Mouse (Mus musculus) Muller cell, postnatal 12 days (primary cell): Measurements from ENCODE around the gene Tspan14.

ENCODE experiments used
- DNase-seq: peaks from one replicate; pipeline ENCODE4 v3.0.0-alpha.2; 2015; ENCODE audit errors: inconsistent ontology term

Tspan14 gene

DNA sequence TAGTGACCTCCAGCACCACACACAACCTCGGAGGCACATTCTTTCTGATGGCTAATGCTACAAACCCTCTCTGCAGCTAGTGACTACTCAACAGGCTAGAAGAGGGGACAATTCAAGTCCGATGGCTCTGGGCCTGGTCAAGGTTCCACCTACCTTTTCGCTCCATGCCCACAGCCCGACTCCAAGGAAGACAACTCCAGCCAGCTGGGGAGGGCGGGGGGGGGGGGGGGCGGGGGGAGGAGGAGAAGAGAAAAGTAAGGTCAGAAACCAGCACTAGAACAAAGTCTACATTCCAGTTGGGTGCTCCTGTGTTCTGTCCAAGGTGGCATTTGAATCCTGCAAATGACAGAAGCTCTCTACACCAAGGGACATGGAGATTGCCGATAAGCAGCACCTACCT is 48.1 kb downstream of the Tspan14 start:
- DNase-seq: no peak

DNA sequence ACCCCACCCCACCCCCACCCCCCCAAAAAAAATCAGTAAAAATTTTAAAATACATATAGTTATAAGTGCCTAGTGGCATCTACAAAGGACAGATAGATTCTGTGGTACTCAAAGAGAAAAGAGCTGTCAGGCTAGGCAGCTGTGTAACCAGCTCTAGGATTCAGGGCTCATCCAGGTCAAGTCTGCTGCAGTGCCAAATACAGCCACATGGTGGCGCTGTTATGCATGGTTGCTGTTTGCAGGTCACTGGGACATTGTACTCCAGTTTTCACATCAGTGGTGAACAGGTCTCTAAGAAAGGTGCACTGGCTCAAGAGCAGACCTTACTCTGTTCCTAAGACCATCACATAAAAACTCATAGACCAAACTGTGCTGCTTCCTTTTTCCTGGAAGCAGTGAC is 49.0 kb downstream of the Tspan14 start:
- peak; percentile 65 for DNase-seq

DNA sequence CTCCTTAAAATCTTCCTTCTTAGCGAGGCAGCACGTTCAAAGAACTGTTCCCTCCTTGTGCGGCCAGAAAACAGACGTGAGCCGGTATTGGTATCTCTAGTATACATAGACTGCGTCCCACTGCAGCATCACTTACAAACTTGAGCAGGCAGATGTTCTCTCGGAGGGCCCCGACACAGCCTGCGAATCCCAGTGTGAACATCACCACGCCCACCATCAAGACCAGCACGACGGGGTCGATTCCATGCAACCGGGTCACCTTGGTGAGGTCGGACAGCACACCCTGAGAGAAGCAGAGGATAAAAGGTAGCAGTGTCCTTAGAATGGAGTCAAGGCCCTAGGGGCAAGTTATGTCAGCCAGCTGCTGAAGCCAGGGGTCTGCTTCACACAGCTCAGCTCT is 49.9 kb downstream of the Tspan14 start:
- no peak for DNase-seq

DNA sequence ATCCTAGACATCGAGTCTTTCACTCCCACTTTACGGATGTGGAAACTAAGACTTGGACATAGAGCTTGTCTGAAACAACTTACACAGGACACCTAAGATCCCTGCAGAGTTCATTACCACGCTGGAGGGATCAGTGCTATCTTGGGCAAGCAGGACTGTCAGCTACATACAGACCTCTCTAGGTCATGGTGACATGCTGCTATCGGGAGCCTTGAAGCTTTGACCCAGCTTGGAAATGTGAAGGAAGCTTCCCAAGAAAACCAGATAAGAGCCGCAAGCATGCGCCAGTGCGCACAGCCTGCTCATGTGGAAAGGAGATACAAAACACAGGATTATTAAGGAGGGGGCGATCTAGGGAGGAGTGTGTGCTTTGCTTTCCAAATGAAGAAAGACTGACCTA is 50.8 kb downstream of the Tspan14 start:
- DNase-seq: no peak

DNA sequence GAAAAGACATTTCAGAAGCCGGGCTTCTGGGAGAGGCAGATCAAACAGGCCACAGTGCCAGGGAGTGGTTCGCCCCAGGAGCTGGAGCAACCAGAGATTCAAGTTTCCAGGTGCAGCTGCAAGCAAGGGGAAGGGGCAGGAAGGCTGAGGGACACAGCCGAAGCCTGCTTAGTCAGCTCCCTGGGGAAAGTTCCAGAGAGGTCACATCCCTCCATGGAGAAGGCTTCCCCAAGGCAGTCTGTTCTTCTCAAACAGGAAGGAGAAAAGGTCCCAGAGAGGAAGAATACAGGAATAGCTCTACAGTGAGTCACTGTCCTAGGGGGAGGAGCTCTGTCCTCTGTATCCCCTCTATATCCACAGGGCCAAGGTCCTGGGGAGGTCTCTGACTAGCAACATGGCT is 51.9 kb downstream of the Tspan14 start:
- DNase-seq: peak; percentile 31

DNA sequence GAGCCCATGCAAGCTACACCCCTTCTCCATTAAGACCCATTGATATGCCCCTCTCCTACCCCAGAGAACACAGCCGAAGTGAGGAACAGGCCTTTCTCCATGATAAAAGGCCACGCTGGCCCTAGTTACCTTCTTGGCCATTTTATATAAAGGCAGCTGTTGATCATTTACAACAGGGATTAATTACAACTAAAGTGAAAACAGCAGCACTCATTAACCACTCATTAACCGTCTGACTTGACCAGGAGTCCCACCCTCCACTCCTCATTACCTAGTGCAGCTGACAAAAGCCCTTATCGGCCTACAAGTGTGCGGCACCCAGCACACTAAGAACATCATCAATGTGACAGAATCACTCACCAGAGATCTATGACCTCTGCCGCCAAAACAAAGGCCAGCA is 52.9 kb downstream of the Tspan14 start:
- no peak for DNase-seq

DNA sequence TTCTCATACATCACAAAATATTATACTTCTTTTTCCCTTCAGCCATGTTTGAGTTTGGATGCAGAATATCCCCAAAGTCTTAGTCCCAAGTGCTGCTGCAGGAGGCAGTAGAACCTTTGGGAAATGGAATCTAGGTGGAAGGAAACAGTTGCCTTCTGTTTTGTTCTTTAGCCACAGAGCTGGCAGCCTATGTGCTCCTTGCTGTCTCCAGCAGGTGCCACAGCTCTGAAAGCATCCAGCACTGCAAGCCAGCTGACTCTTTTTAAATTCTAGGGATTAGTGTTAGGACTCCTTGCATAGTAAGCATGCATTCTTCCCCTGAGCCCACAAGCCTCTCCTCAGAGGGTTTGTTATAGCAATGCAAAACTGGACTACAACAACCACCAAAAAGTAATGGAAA is 55.1 kb downstream of the Tspan14 start:
- no peak for DNase-seq

DNA sequence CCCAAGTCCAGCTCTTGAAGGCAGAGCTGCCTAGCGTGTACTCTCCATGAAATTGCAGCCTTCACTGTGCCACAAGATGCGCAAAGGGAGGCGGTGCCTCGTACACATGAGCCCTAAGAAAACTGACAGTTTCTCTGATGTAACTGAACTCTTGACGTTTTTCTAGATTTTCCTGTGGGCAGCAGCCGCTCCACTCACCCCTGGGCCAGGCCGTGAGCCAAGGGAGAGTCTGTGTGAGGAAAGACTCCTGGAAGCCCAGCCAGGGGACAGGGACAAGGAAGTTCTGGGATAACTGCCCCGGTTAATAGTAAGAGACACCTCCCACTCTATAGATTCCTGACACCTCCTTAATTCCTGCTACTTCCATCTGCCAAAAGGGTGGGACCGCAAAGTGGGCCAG is 57.8 kb downstream of the Tspan14 start:
- DNase-seq: no peak

DNA sequence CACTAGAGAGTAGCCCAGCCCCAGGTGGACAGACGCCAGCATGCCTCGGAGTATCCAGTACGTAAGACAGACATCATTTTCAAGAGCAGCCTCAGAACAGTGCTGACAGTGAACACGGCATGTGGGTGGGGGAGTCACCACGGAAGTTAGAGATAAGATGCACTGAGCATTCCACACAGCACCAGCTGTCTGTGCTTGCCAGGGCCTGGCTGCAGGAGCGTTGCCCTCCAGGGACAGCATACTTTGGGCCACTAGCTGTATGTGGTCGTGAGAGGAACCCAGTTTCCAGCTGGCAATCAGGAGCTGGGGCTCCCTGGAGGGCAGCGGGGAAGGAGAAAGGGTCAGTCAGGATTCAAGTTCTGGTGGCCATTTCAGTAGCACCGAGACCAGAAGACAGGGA is 59.8 kb downstream of the Tspan14 start:
- no peak for DNase-seq

DNA sequence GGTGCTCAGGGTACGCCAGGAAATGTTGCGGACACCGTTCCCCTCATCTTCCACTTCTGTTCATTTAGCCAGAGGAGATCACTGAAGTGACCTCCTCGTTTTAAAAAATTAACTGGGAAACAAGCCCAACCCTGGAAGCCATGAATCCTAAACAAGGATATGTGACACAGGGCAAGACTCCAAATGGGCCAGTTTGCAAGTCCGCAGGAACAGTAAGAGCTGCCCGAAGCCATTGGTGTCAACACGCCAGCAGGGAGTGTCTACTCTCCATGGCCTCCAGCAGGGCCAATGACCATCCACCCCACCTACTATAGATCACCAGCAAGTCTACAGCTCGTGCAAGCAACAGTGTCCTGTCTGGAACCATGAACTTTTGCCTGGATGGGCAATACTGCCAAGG is 60.8 kb downstream of the Tspan14 start:
- no peak for DNase-seq

DNA sequence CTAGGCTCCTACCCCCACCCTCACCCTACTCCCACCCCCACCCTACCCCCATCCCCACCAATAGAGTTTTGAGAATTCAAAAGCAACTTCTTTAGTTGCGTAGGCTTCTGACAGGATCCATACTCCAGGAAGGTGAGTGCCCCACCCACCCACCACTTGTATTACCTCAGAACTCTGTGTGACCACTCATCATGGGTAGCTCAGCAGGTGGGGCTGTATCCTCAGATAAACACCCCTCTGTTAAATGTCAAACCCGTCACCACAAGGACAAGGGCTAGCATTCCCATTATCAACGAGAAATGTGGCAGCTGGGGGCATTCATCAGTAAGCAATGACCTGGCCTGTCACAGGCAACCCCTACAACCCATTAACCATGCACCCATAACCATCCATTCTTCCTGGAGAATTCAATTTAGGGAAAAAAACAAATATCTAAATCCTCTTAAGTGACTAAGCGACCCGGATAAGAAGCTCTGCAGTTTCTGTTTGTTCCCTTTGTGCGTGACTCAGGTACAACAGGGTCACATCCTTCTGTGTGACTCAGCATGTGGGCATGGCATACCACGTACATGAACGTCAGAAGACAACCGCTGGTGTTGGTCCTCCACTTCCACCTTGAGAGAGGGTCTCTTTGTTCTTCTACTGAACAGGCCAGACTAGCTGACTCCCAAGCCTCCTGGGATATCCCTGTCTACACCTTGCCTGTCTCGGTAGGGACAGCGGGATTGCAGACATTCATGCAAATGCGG is 64.1 kb downstream of the Tspan14 start:
- DNase-seq: peak; percentile 34

DNA sequence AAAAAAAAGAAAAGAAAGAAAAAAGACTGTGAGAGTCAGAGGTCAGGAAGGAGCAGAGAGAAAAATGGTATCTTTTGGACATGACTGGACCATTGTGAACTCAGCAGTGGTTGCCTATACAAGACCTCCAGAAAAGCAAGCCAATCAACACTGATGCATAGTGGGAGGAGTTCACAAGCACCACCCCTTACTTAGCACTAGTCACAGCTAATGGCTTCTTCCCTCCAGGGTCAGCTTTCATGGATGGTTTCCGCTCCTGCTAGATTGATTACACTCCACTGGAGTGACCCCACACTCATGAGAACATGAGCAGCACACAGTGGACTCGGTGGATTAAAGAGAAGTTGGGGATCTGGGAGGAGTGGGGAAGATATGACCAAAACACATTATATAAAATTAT is 66.3 kb downstream of the Tspan14 start:
- no peak for DNase-seq

DNA sequence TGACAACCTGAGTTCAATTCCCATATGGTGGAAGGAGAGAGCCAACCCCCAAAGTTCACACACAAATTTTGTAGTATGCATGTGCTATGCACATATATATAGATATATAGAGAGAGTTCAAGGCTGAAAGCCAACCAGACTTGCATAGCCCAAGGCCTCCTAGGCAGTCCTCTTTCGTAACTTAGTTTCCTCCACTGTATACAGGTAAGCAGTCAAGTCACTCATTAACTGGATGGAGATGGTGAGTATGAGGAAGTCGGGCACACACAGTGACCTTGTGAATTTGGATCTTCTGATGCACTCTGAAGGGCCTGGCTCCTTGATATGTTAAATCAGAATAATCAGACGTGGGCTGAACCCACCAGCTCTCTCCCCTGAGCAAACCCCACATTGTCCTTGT is 68.7 kb downstream of the Tspan14 start:
- no peak for DNase-seq

DNA sequence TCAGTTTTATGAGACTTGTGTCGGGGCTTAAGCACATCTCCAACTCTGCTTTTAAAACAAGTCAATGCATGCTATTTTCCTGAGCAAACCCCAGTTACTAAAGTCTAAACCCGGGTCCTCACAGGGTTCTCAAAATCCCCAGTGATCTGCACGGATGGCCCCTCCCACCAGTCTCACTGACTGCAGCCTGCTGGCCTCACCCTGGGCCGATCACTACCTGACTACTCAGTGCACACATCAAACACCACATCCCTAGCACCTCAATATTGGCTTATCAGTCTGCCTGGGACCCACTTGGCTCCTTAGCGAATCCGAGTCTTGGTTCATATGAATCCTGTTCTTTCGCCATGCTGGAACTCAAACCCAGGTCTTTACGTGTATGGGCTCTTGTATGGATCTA is 70.9 kb downstream of the Tspan14 start:
- DNase-seq: no peak

DNA sequence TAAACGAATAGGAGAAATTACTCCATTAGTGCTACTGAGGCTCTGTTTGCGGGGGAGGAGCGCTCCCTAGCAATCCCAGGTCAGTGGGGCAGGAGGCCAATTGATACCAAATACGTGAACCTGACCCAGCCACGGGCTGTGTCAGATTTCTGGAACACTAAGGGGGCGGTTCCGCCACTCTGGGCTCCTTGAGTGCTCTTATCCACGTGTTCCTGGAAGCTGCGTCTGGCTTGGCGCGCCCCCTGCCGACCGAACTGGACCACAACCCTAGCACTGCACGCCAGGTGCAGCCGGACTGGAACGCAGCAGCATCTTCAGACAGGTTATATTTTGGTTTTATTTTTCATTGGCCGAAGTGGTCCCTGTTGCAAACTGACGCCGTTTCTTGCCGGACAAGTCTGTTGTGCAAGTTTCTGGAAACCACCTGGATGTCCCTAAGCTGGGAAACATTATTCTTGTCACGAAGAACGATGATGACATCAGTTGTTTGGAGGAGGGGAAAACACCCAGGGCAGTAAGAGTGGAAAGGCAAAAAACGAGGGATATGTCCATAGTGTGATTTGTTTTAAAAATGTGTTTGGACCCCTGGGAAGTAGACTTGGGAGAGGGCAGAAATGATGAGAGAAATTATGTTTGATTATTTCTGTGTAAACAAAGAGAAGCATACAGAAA is 71.9 kb downstream of the Tspan14 start:
- peak; percentile 75 for DNase-seq

DNA sequence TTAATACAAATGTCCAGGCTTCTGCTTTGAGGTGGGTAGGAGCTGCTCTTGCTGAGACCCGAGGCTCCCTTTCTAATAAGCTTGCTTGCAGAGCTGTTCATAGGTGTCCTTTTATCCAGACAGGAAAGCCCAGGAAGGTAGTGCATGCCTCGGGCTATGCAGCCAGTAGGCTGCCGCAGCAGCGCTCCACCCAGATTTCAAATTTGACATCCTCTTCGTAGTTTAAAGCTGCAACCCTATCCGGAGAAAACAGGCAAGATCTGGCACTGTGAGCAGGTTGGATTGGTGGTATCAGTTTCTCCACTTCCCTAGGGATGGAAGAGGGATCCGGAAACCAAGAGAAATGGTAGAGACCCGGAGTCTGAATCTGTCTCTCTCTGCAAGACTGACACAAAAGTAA is 72.7 kb downstream of the Tspan14 start:
- no peak for DNase-seq

DNA sequence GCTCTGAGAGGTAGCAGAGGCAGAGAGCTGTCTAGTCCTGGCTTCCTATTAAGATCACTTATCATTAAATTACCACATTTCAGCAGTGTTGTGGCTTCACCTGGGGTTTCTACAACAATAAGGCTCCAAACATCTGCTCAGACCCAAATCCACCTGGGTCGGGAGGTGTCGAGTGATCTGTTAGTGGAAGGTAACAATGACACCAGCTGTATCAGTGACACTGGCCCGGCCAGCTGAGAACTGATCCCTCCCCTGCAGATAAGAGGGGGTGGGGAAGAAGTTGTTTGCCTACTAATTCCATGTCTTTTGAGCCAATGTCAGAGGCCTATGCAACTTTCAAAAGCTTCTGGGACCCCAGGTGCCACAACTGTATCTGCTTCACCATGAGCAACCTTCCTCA is 73.4 kb downstream of the Tspan14 start, which contains the start of gene Sh2d4b:
Sh2d4b (minus strand) TSS at position 71 of the 400 bp plus-strand sequence.
- DNase-seq: no peak

DNA sequence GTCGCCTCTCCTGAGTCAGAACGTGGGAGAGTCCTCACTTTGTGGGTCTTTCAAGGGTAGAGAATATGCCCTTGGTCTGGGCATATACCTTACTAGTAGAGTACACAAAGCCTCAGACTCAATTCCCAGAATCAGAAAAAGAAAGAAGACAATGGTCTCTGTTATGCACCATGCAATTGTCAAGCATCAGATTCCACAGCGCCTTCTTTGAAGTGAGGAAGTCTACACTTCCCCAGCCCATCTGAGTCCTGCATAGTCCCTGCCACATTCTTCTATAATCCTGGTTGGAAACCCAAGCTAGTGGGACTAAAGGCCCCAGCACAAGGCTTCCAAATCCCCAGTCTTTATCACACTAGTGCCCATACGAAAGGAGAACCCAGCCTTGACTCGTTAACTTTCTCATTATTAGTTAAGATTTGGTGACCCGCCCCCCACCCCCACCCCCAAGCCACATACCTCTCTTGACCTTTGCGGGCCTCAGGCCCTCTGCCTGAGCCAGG is 74.2 kb downstream of the Tspan14 start:
- no peak for DNase-seq

DNA sequence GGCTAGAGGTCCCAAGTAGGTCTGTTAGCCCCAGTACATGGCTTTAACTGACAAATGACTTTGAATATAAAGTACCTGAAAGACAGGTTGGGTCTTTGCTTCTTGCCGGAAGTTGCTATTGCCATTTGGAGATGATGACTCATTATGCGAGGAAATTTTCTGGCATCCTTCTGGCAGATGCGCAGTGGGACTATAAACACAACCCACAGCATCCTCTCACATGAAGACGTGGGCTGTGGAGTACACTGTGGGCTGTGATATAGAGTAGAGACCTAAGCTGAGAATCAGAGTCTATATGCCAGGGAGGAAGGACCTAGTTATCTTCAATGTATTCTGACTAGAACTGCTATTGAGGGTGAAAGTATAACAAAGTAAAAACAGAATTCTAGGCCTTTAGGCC is 75.1 kb downstream of the Tspan14 start:
- no peak for DNase-seq

DNA sequence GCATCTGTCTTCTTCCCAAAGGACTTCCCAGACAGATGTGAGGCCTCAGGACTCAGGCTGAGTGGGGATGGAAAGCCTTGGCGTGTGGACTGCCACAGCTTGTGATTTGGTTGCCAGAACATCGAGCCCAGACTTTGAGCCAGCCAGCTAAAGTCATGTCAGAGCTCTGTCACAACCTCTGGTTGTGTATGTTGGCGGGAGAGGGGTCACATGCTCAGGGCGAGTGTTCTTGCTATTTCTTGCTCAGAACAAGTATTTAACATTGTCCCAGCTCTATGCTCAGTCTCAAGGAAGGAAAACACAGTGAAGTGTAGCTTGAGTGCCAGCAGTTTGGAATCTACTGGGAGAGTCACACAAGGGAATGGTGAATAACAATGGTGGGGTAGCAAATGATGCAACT is 76.9 kb downstream of the Tspan14 start:
- DNase-seq: no peak

DNA sequence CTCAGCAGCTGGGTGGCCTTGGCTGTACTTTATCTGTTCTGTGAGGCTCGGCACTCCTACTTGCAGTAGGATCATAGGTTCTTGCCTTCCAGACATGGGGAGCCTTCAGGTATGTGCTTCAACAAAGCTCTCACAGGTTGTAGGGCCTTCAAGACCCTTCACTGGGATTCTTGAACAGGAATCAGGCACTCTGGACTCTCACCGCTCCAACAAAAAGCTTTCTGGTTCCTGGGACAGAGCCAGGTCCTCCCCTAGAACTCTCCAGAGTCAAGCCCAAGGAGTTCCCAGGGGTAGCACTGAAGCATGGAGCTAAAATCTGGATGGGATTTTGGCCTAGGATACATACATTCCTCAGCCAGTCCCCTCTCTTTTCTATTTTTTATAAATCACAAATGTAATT is 77.4 kb downstream of the Tspan14 start:
- no peak for DNase-seq

DNA sequence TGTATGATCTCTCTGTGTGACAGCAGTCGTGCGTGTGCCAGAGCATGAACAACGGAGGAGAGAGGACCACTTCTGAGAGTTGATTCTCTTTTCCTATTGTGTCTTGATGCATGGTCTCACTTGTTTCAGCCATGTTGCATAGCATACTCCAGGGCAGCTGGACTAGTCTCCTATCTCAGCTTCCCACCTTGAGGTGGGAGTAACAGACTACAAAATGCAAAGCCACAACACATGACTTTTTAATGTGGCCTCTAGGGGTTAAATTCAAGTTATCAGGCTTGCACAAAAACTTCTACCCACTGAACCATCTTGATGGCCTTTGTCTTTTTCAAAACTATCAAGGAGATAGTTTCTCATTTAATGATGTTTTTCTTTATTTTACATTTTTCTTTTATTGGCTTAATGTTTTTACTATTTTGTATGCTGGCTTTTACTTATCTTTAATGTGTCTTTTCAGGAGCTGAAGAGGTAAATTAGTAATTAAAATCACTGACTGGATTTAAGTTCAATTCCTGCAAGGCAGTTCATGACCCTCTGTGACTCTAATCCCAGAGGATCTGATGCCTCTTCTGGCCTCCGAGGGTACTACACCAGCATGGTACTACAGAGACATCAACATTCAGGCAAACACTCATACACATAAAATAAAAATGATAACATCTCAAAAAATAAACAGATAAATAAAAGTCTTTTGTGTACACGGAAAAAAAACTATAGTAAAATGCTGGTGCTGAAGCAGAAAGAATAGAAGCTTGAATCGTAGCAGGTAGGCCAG is 80.0 kb downstream of the Tspan14 start:
- DNase-seq: no peak

DNA sequence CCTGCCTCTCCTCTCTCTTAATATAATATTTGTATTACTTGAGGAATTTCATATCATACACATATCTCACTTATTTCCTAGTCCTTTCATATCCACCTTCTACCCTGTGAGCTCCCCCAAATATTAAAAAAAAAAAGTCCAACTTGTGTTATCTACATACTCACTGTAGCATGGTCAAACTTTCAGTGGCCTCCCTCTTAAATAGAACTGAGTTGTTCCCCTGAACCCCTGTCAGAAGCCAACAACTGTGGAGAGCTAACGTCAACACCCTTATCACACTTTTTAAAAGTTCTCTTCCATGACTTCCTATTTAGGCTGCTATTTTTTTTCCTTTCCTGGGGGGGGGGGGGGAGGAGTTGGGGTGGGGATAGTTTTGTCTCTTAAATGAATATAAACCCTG is 80.9 kb downstream of the Tspan14 start:
- DNase-seq: no peak
